Mouse (Mus musculus) stomach, embryonic 14.5 days (tissue): ENCODE data around the gene N4bp2l2. TPM values are rescaled to one million over a fixed set of nuclear protein-coding genes. Genes with fewer than 3 reads are reported as not detected.
A peak's percentile ranks its signal among the peaks of the same experiment; 100 is the strongest.

Experiments
- ATAC-seq: fragments of 200-750 bp; cut with Nextera tagmentation; 2 replicates; pipeline ENCODE4 v1.8.0; 2017; ENCODE audit warnings: low read depth, moderate TSS enrichment; ENCODE audit not compliant: insufficient number of reproducible peaks, insufficient read depth, low FRiP score
- H3K27ac ChIP-seq: fragments of 300-500 bp; sonication (generic); 2 replicates; pipeline ENCODE4 v1.5.1; 2014; ENCODE audit warnings: mild to moderate bottlenecking, low read length, moderate library complexity, mixed read lengths
- H3K27me3 ChIP-seq: fragments of 300-500 bp; sonication (generic); 2 replicates; pipeline ENCODE4 v1.6.1; 2014; ENCODE audit warnings: low read length, control low read depth, mixed read lengths; ENCODE audit not compliant: control insufficient read depth, insufficient read depth
- H3K36me3 ChIP-seq: fragments of 300-500 bp; sonication (generic); 2 replicates; pipeline ENCODE4 v1.6.1; 2014; ENCODE audit warnings: mild to moderate bottlenecking, control low read depth, low read length, moderate library complexity, mixed read lengths; ENCODE audit not compliant: control insufficient read depth, insufficient read depth
- H3K4me1 ChIP-seq: fragments of 300-500 bp; sonication (generic); 2 replicates; pipeline ENCODE4 v1.6.1; 2014; ENCODE audit warnings: low read length, control low read depth, mixed read lengths; ENCODE audit not compliant: control insufficient read depth, insufficient read depth
- H3K4me2 ChIP-seq: fragments of 300-500 bp; sonication (generic); replicated peaks from 2 replicates; pipeline ENCODE4 v1.6.1; 2014; ENCODE audit warnings: low read depth, low read length, control low read depth
- H3K4me3 ChIP-seq: fragments of 300-500 bp; sonication (generic); 2 replicates; pipeline ENCODE4 v1.5.1; 2014; ENCODE audit warnings: low read depth, low read length, control low read depth
- H3K9ac ChIP-seq: fragments of 300-500 bp; sonication (generic); replicated peaks from 2 replicates; pipeline ENCODE4 v1.6.1; 2014; ENCODE audit warnings: low read depth, mild to moderate bottlenecking, control low read depth, low read length, moderate library complexity, mixed read lengths
- H3K9me3 ChIP-seq: fragments of 300-500 bp; sonication (generic); 2 replicates; pipeline ENCODE4 v1.6.1; 2016; ENCODE audit warnings: low read depth, low read length, control low read depth; ENCODE audit not compliant: control insufficient read depth
- WGBS: fragments of 180-500 bp; shearing (Covaris S2); extraction: QIAGEN DNeasy Blood & Tissue Kit; methylation state at CpG from one replicate; pipeline ENCODE4 v1.1.7; 2014; 5-methylcytosine and 5-hydroxymethylcytosine counted together
- polyA plus RNA-seq: library from polyadenylated mRNA; unstranded; fragments of >200 nt; fragmentation: Nextera tagmentation; extraction: Ambion mirVana; gene quantifications from 2 replicates; pipeline ENCODE4 v1.2.1, GENCODE M21; 2014

Gene N4bp2l2
- polyA plus RNA-seq, 1 experiment from 2014 or later: 44.4 TPM

DNA sequence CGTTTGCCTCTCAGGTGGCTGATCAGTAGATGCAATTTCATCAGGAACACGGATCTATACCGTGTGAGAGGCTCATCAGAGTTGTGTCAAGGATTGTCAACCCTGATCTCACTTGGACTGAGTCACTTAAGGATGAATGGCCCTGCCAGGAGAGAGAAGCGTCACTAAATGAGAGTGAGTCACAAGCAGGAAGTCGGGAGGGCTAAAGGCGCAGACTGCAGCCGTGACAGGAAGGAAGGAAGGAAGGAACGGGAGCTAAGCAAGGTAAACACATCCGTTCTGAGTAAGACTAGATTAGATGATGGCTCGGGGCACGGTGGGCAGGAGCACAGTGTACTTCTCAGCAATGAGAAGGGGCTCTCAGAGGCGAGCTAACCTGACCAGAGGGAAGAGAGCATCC, 54.3 kb downstream of the N4bp2l2 start:
- Histone ChIP-seq H3K27me3 (no peaks in the 10 kb centered on the region), H3K9ac (no peak overlapping the region), H3K27ac (no peak overlapping the region), H3K4me2 (no peak overlapping the region), H3K4me1 (no peaks in the 10 kb centered on the region), H3K36me3 (no peaks in the 10 kb centered on the region), H3K4me3 (no peak overlapping the region), H3K9me3 (no peaks in the 10 kb centered on the region)
- ATAC-seq: peak; percentile 37; the same call in 1 of the 2 replicates
- 50% methylated on average over 12 of the region's 12 CpGs for WGBS

GRCm38 (mm10) chr5:150611136-150611535, 54.8 kb downstream of the N4bp2l2 start:
- WGBS: 81% methylated on average over 1 of the region's 1 CpGs
- no peak for ATAC-seq
- H3K36me3 ChIP-seq: no peaks in the 10 kb centered on the region

DNA sequence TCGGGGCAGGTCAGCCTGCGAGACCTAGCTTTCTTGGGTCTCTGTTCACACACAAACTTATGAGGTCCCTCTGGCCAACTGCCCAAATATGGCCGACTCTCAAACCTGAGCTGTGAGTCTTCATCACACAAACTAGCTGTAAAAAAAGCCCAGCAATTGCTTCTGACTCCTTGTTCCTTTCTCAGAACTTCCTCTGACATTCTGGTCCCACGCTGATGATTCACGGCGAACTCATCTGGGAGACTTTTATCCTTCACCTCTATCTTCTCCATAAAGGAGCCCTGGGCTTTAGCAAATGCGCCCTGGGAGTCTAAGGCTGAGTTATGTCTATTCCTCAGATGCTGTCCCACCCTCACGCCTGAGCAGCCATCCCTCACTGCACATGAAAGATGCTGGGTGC, 58.4 kb downstream of the N4bp2l2 start:
- Histone ChIP-seq H3K27me3 (no peaks in the 10 kb centered on the region), H3K27ac (no peak overlapping the region), H3K4me3 (no peak overlapping the region), H3K36me3 (no peaks in the 10 kb centered on the region), H3K9me3 (no peaks in the 10 kb centered on the region), H3K4me2 (no peak overlapping the region), H3K4me1 (no peaks in the 10 kb centered on the region), H3K9ac (no peak overlapping the region)
- WGBS: 88% methylated on average over 8 of the region's 8 CpGs
- ATAC-seq: no peak

More at GRCm38 (mm10) chr5:150611136-150611535, 54.8 kb downstream of the N4bp2l2 start:
- Histone ChIP-seq H3K4me3 (no peak overlapping the region), H3K27ac (no peak overlapping the region), H3K4me1 (no peaks in the 10 kb centered on the region), H3K27me3 (no peaks in the 10 kb centered on the region), H3K9ac (no peak overlapping the region), H3K4me2 (no peak overlapping the region), H3K9me3 (no peaks in the 10 kb centered on the region)

GRCm38 (mm10) chr5:150606131-150606530, 59.9 kb downstream of the N4bp2l2 start:
- Histone ChIP-seq H3K4me1 (no peaks in the 10 kb centered on the region), H3K9me3 (no peaks in the 10 kb centered on the region), H3K4me3 (no peak overlapping the region), H3K9ac (no peak overlapping the region), H3K27ac (no peak overlapping the region), H3K36me3 (no peaks in the 10 kb centered on the region), H3K27me3 (no peaks in the 10 kb centered on the region), H3K4me2 (no peak overlapping the region)
- 92% methylated on average over 6 of the region's 6 CpGs for WGBS
- no peak for ATAC-seq

GRCm38 (mm10) chr5:150601441-150602230, 64.3 kb downstream of the N4bp2l2 start:
- Histone ChIP-seq H3K27me3 (no peaks in the 10 kb centered on the region), H3K9ac (no peak overlapping the region), H3K4me3 (no peak overlapping the region), H3K9me3 (no peaks in the 10 kb centered on the region), H3K4me1 (0 out of 2 replicates have a peak, but pooled peaks cover 7% of the 10 kb centered on the region), H3K27ac (no peak overlapping the region), H3K4me2 (no peak overlapping the region), H3K36me3 (no peaks in the 10 kb centered on the region)
- 77% methylated on average over 14 of the region's 14 CpGs for WGBS
- no peak for ATAC-seq

DNA sequence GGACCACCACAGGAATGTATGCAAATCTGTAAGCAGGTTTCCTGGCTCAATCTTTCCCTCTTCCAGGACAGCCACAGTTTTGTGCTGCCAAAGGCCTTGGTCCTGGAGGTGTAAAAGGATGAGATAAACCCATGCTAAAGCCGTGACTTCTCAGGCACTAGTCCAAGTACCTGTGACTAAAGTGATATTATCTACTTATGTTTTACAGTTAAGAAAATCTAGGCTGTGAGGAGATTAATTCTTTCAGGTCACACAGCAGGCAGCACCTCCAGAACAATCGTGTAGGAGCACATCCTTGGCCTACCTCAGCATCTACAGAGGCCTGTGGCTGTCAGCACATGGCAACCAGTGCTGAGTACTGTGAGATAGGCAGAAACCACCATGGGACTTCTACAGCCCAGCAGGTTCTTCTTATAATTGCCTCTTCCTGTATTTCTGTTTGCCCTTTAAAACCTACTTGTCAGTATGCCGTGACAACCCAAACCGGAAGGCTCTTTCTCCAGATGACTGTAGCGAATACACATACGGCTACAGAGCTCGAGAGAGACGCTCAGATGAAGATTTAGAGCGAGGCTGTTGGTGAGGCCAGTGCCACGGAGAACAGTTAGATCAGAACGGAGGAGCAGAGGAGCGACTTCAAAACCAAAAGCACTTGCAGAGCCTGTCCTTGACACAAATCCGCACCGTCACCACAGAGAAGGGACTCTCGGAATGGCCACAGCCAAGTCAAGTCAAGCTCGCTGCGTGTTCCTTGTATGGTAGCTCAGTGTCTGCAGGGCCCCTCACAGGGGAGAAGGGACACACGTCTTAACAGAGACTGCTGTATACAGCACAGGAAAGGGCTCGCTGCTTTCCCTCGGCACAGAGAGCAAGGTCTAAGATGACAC, 65.2 kb downstream of the N4bp2l2 start:
- Histone ChIP-seq H3K27ac (no peak overlapping the region), H3K4me3 (no peak overlapping the region), H3K9me3 (no peaks in the 10 kb centered on the region), H3K36me3 (no peaks in the 10 kb centered on the region), H3K4me1 (0 out of 2 replicates have a peak, but pooled peaks cover 7% of the 10 kb centered on the region), H3K27me3 (no peaks in the 10 kb centered on the region), H3K4me2 (no peak overlapping the region), H3K9ac (no peak overlapping the region)
- ATAC-seq: no peak
- WGBS: 76% methylated on average over 20 of the region's 20 CpGs

- Histone ChIP-seq H3K4me2 (no peak overlapping the region), H3K9ac (no peak overlapping the region), H3K27me3 (no peaks in the 10 kb centered on the region), H3K27ac (no peak overlapping the region), H3K36me3 (no peaks in the 10 kb centered on the region), H3K9me3 (no peaks in the 10 kb centered on the region), H3K4me3 (no peak overlapping the region), H3K4me1 (peaks cover 11% of the 10 kb centered on the region; the same call in 1 of the 2 replicates)
- no peak; the same call in 1 of the 2 replicates for ATAC-seq
- 46% methylated on average over 13 of the region's 13 CpGs for WGBS
Measured at GRCm38 (mm10) chr5:150599301-150600294, 66.4 kb downstream of the N4bp2l2 start.
